Mouse (Mus musculus): ENCODE results near the gene Bmper.

The Bmper gene

GRCm38 (mm10) chr9:23222841-23223548 is at the start of gene Bmper:
Gene Bmper, plus strand, starts transcription at chr9:23223076.
- peak; percentile 26 to 57 for DNase-seq

GRCm38 (mm10) chr9:23177476-23177875 is 45.4 kb upstream of the Bmper start:
- DNase-seq = no peak

GRCm38 (mm10) chr9:23187181-23187580 is 35.7 kb upstream of the Bmper start:
- no peak for DNase-seq

GRCm38 (mm10) chr9:23188136-23188535 is 34.7 kb upstream of the Bmper start:
- no peak for DNase-seq

GRCm38 (mm10) chr9:23190950-23191349 is 31.9 kb upstream of the Bmper start:
- DNase-seq = no peak

- no peak for DNase-seq
These were observed 31.4 kb upstream of the Bmper start for GRCm38 (mm10) chr9:23191431-23191830.

GRCm38 (mm10) chr9:23192567-23193331 is 30.1 kb upstream of the Bmper start:
- DNase-seq = no peak

GRCm38 (mm10) chr9:23198996-23199395 is 23.9 kb upstream of the Bmper start:
- no peak for DNase-seq

- peak; percentile 36 to 42 for DNase-seq
These were observed 23.0 kb upstream of the Bmper start for GRCm38 (mm10) chr9:23199841-23200240.

GRCm38 (mm10) chr9:23200828-23201227 is 22.0 kb upstream of the Bmper start:
- peak; percentile 50 to 86 for DNase-seq

GRCm38 (mm10) chr9:23202431-23202830 is 20.4 kb upstream of the Bmper start:
- DNase-seq = peak in 1 of 2 experiments; percentile 47

- no peak for DNase-seq
These were observed 18.3 kb upstream of the Bmper start for GRCm38 (mm10) chr9:23204339-23205288.

- no peak for DNase-seq
These were observed 17.6 kb upstream of the Bmper start for GRCm38 (mm10) chr9:23205304-23205703.

GRCm38 (mm10) chr9:23205757-23206156 is 17.1 kb upstream of the Bmper start:
- no peak for DNase-seq

GRCm38 (mm10) chr9:23206181-23206580 is 16.7 kb upstream of the Bmper start:
- peak; percentile 23 to 71 for DNase-seq

- DNase-seq = peak; percentile 80 to 83
These were observed 10.6 kb upstream of the Bmper start for GRCm38 (mm10) chr9:23212303-23212702.

GRCm38 (mm10) chr9:23219754-23220153 is 3.1 kb upstream of the Bmper start:
- peak in 1 of 2 experiments; percentile 39 for DNase-seq

GRCm38 (mm10) chr9:23221976-23222375 is 900 bp upstream of the Bmper start:
- no peak for DNase-seq

GRCm38 (mm10) chr9:23222492-23222840 is 410 bp upstream of the Bmper start:
- peak; percentile 60 to 69 for DNase-seq

- no peak for DNase-seq
These were observed 737 bp downstream of the Bmper start for GRCm38 (mm10) chr9:23223549-23224077.

GRCm38 (mm10) chr9:23233464-23234121 is 10.7 kb downstream of the Bmper start:
- DNase-seq = no peak

GRCm38 (mm10) chr9:23235368-23236002 is 12.6 kb downstream of the Bmper start:
- no peak for DNase-seq
